Mouse (Mus musculus): ENCODE results near the gene Tmem44.

DNA sequence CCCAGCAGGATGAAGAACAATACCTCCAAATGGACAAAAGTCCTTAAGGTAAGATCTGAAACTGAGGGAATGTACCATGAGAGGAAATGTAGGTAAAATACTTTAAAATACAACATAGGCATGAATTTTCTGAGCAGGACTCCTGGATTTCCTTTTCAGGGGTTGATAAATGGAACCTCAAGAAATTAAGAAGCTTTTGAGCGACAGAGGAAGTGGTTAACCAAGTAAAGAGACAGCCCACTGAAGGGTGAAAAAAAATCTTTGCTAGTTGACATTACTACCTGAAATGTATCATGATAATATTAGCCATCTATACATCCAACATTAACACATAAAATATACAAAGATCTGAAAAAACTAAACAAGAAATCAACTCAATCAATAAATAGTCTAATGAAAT is 15.6 kb downstream of the Tmem44 start:
- no peak for TF ChIP-seq POLR2A (IDR thresholded peaks at IDR 0.05; ENCODE audit: control insufficient read depth, extremely low read depth, insufficient read depth, low read length, poor library complexity)
- no peak for TF ChIP-seq CTCF (IDR thresholded peaks at IDR 0.05; ENCODE audit: borderline replicate concordance, control insufficient read depth, extremely low read depth, insufficient read depth, low read length, poor library complexity)

Measured in thymus, adult 2 months (tissue).